Mouse (Mus musculus): ENCODE data around the gene H2afx.

GRCm38 (mm10) chr9:44337436-44338169 lies 3.1 kb downstream of the H2afx start:
- TF ChIP-seq HCFC1 (IDR thresholded peaks at IDR 0.05; ENCODE audit: borderline replicate concordance, insufficient read depth, low read length) = no peak
- TF ChIP-seq MAFK (IDR thresholded peaks at IDR 0.05; ENCODE audit: insufficient read depth, low read depth, low read length) = no peak
- TF ChIP-seq ZNF384 (IDR thresholded peaks at IDR 0.05; ENCODE audit: low read depth, low read length) = no peak
- TF ChIP-seq CHD2 (IDR thresholded peaks at IDR 0.05; ENCODE audit: low read depth, low read length) = no peak
